Mouse (Mus musculus): ENCODE results near the gene Tmcc3. TPM values are rescaled to one million over a fixed set of nuclear protein-coding genes. Genes with fewer than 3 reads are reported as not detected.

The Tmcc3 gene
- total and polyA plus RNA-seq, 3 experiments, result 11.3 to 30.1 (median 23.1) TPM

DNA sequence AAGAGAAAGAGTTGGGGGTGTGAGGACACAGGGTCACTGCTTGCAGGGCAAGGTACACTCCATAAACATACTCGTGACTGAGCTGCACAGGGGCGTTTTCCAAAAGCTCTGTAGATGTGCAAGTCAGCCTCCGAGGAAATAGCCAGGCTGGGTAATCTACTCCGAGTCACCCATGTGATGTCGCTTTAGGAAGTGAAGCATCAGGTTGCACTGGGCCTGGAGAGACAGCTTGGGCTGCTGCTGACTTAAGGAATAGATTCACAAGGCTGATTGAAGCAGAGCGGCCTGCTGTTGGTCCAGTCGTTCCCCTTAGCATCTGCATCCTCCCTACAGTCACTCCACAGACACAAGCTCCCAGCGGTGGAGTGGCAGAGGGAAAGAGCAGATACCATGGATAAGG lies 274.1 kb downstream of the Tmcc3 start:
- in situ Hi-C loops (cut with MboI; ENCODE audit: low pct_ligation_motif_present, low pct_unique_long_range_greater_than_20kb, low sequenced_read_pairs), result no loop called here

GRCm38 (mm10) chr10:94588976-94589375 lies 277.2 kb downstream of the Tmcc3 start:
- Histone ChIP-seq H3K9me3 (replicated peaks; ENCODE audit: low read length) (peaks cover 3% of the 10 kb centered on the region), H3K79me2 (replicated peaks; ENCODE audit: control insufficient read depth, extremely low read depth, insufficient read depth, poor library complexity, severe bottlenecking) (no peaks in the 10 kb centered on the region), H3K4me3 (replicated peaks in 1 of 3; ENCODE audit: low read depth in 2 of 3, low read length in 2 of 3, poor library complexity in 1 of 3) (no peak overlapping the region), H3K27me3 (replicated peaks) (no peaks in the 10 kb centered on the region), H3K36me3 (replicated peaks in 1 of 2; ENCODE audit: control insufficient read depth in 1 of 2, insufficient read depth in 1 of 2, low read length in 1 of 2) (peaks cover 41 to 53% of the 10 kb centered on the region in 2 experiments), H3K27ac (ENCODE audit: insufficient read depth, low read depth) (no peak overlapping the region), H3K9ac (ENCODE audit: insufficient read depth, low read depth) (no peak overlapping the region), H3K4me2 (ENCODE audit: insufficient read depth, low read depth, poor library complexity, severe bottlenecking) (no peak overlapping the region), H3K4me1 (ENCODE audit: control insufficient read depth in 1 of 2, insufficient read depth in 2 of 2) (peaks cover 0 to 10% of the 10 kb centered on the region in 2 experiments; a peak in 1 of 4 replicates)
- TF ChIP-seq NELFE (IDR thresholded peaks at IDR 0.05; ENCODE audit: low read depth, low read length) (no peak), CTCF (conservative IDR thresholded peaks at IDR 0.05 in 1 of 2, IDR thresholded peaks at IDR 0.05 in 1 of 2; ENCODE audit: low read depth in 2 of 2, low read length in 2 of 2) (no peak), MAFK (IDR thresholded peaks at IDR 0.05; ENCODE audit: insufficient replicate concordance, low read length) (no peak), JUND (conservative IDR thresholded peaks at IDR 0.05; ENCODE audit: low read depth, low read length) (no peak), SMC3 (IDR thresholded peaks at IDR 0.05; ENCODE audit: low read depth, low read length) (no peak), USF2 (conservative IDR thresholded peaks at IDR 0.05; ENCODE audit: low read depth, low read length) (no peak), ETS1 (conservative IDR thresholded peaks at IDR 0.05; ENCODE audit: low read depth, low read length) (no peak), POLR2AphosphoS2 (IDR thresholded peaks at IDR 0.05; ENCODE audit: low read depth, low read length) (no peak), USF1 (IDR thresholded peaks at IDR 0.05; ENCODE audit: low read depth, low read length) (no peak), BHLHE40 (IDR thresholded peaks at IDR 0.05; ENCODE audit: low read depth, low read length) (no peak), E2F4 (IDR thresholded peaks at IDR 0.05; ENCODE audit: insufficient replicate concordance, low read depth, low read length) (no peak), PAX5 (IDR thresholded peaks at IDR 0.05; ENCODE audit: low read length) (no peak), NRF1 (IDR thresholded peaks at IDR 0.05; ENCODE audit: low read depth, low read length) (no peak), JUN (IDR thresholded peaks at IDR 0.05; ENCODE audit: insufficient read depth, low read depth, low read length) (no peak), ZC3H11A (IDR thresholded peaks at IDR 0.05; ENCODE audit: low read depth, low read length) (no peak), ELF1 (IDR thresholded peaks at IDR 0.05; ENCODE audit: low read depth, low read length) (no peak), HCFC1 (IDR thresholded peaks at IDR 0.05; ENCODE audit: low read depth, low read length) (no peak), UBTF (IDR thresholded peaks at IDR 0.05; ENCODE audit: low read depth, low read length) (no peak)
- in situ Hi-C loops (cut with MboI; ENCODE audit: low pct_ligation_motif_present, low pct_unique_long_range_greater_than_20kb, low sequenced_read_pairs) (no loop called here), dilution Hi-C loops (cut with MboI; ENCODE audit: extremely low pct_ligation_motif_present, extremely low pct_unique_long_range_greater_than_20kb, low sequenced_read_pairs) (no loop called here)
- no peak for DNase-seq (ENCODE audit: extremely low read depth)

More for the DNA sequence above, 274.1 kb downstream of the Tmcc3 start:
- Histone ChIP-seq H3K79me2 (replicated peaks; ENCODE audit: control insufficient read depth, extremely low read depth, insufficient read depth, poor library complexity, severe bottlenecking) (no peaks in the 10 kb centered on the region), H3K4me1 (ENCODE audit: control insufficient read depth in 1 of 2, insufficient read depth in 2 of 2) (no peaks in the 10 kb centered on the region), H3K27me3 (replicated peaks) (no peaks in the 10 kb centered on the region), H3K9ac (ENCODE audit: insufficient read depth, low read depth) (no peak overlapping the region), H3K9me3 (replicated peaks; ENCODE audit: low read length) (peaks cover 4% of the 10 kb centered on the region), H3K36me3 (replicated peaks in 1 of 2; ENCODE audit: control insufficient read depth in 1 of 2, insufficient read depth in 1 of 2, low read length in 1 of 2) (peaks cover 67 to 85% of the 10 kb centered on the region in 2 experiments), H3K27ac (ENCODE audit: insufficient read depth, low read depth) (no peak overlapping the region), H3K4me3 (replicated peaks in 1 of 3; ENCODE audit: low read depth in 2 of 3, low read length in 2 of 3, poor library complexity in 1 of 3) (no peak overlapping the region), H3K4me2 (ENCODE audit: insufficient read depth, low read depth, poor library complexity, severe bottlenecking) (no peak overlapping the region)
- dilution Hi-C loops (cut with MboI; ENCODE audit: extremely low pct_ligation_motif_present, extremely low pct_unique_long_range_greater_than_20kb, low sequenced_read_pairs), result no loop called here
- no peak for DNase-seq (ENCODE audit: extremely low read depth)
- TF ChIP-seq JUN (IDR thresholded peaks at IDR 0.05; ENCODE audit: insufficient read depth, low read depth, low read length), result no peak
- TF ChIP-seq CHD1 (IDR thresholded peaks at IDR 0.05; ENCODE audit: low read depth, low read length), result no peak
- TF ChIP-seq MEF2A (IDR thresholded peaks at IDR 0.05; ENCODE audit: borderline replicate concordance, low read depth, low read length), result no peak
- no peak for TF ChIP-seq MAX (IDR thresholded peaks at IDR 0.05; ENCODE audit: low read length)
- no peak for TF ChIP-seq UBTF (IDR thresholded peaks at IDR 0.05; ENCODE audit: low read depth, low read length)
- no peak for TF ChIP-seq MAFK (IDR thresholded peaks at IDR 0.05; ENCODE audit: insufficient replicate concordance, low read length)
- TF ChIP-seq CTCF (conservative IDR thresholded peaks at IDR 0.05 in 1 of 2, IDR thresholded peaks at IDR 0.05 in 1 of 2; ENCODE audit: low read depth in 2 of 2, low read length in 2 of 2), result no peak
- TF ChIP-seq ETS1 (conservative IDR thresholded peaks at IDR 0.05; ENCODE audit: low read depth, low read length), result no peak
- TF ChIP-seq CHD2 (IDR thresholded peaks at IDR 0.05; ENCODE audit: low read length), result no peak
- no peak for TF ChIP-seq ZC3H11A (IDR thresholded peaks at IDR 0.05; ENCODE audit: low read depth, low read length)
- TF ChIP-seq E2F4 (IDR thresholded peaks at IDR 0.05; ENCODE audit: insufficient replicate concordance, low read depth, low read length), result no peak
- no peak for TF ChIP-seq POLR2A (IDR thresholded peaks at IDR 0.05; ENCODE audit: low read depth, low read length)
- no peak for TF ChIP-seq TBP (conservative IDR thresholded peaks at IDR 0.05; ENCODE audit: low read depth, low read length)
